Mouse (Mus musculus) forebrain, embryonic 12.5 days (tissue): ENCODE measurements at regions not wholly inside any gene's neighbourhood (a gene's known extent, or its start where the extent isn't known, plus 50 kb on each side); places are given as distances from the start of the nearest gene placed in this dataset.

ENCODE experiments used
- ATAC-seq: fragments of 200-750 bp; cut with Nextera tagmentation; 2 replicates; pipeline ENCODE4 v1.8.0; 2017; ENCODE audit warnings: moderate TSS enrichment; ENCODE audit not compliant: low FRiP score
- H3K27ac ChIP-seq: fragments of 300-500 bp; sonication (generic); 2 replicates; pipeline ENCODE4 v1.5.1; 2016; ENCODE audit warnings: mild to moderate bottlenecking
- H3K27me3 ChIP-seq: fragments of 300-500 bp; sonication (generic); 2 replicates; pipeline ENCODE4 v1.6.1; 2016; ENCODE audit warnings: mild to moderate bottlenecking
- H3K36me3 ChIP-seq: fragments of 300-500 bp; sonication (generic); replicated peaks from 2 replicates; pipeline ENCODE4 v1.6.1; 2016; ENCODE audit warnings: mild to moderate bottlenecking
- H3K4me1 ChIP-seq: fragments of 300-500 bp; sonication (generic); 2 replicates; pipeline ENCODE4 v1.6.1; 2016
- H3K4me2 ChIP-seq: fragments of 300-500 bp; sonication (generic); 2 replicates; pipeline ENCODE4 v1.6.1; 2016; ENCODE audit warnings: mild to moderate bottlenecking, moderate library complexity
- H3K4me3 ChIP-seq: fragments of 300-500 bp; sonication (generic); replicated peaks from 2 replicates; pipeline ENCODE4 v1.5.1; 2016; ENCODE audit warnings: mild to moderate bottlenecking
- H3K9ac ChIP-seq: fragments of 300-500 bp; sonication (generic); 2 replicates; pipeline ENCODE4 v1.6.1; 2016; ENCODE audit warnings: mild to moderate bottlenecking
- H3K9me3 ChIP-seq: fragments of 300-500 bp; sonication (generic); 2 replicates; pipeline ENCODE4 v1.6.1; 2016
- WGBS: fragments of 180-500 bp; shearing (Covaris S2); methylation state at CpG from one replicate; pipeline ENCODE4 v1.1.7; 2016; 5-methylcytosine and 5-hydroxymethylcytosine counted together

GRCm38 (mm10) chr7:67462591-67462990, 89.9 kb upstream of the Mef2a start:
- Histone ChIP-seq H3K36me3 (no peaks in the 10 kb centered on the region), H3K9me3 (no peaks in the 10 kb centered on the region), H3K27ac (no peak overlapping the region), H3K27me3 (peaks cover 38% of the 10 kb centered on the region), H3K4me1 (peaks cover 16% of the 10 kb centered on the region; the same call in 1 of the 2 replicates), H3K9ac (no peak overlapping the region), H3K4me2 (no peak overlapping the region), H3K4me3 (no peak overlapping the region)
- 0 out of 2 replicates have a peak, but pooled peaks have one; percentile 17 for ATAC-seq
- 42% methylated on average over 9 of the region's 9 CpGs for WGBS

- no peaks in the 10 kb centered on the region for H3K36me3 ChIP-seq
- no peak overlapping the region for H3K4me3 ChIP-seq
- peaks cover 33% of the 10 kb centered on the region for H3K27me3 ChIP-seq
- H3K4me2 ChIP-seq: no peak overlapping the region
- H3K9me3 ChIP-seq: no peaks in the 10 kb centered on the region
- peaks cover 16% of the 10 kb centered on the region; the same call in 1 of the 2 replicates for H3K4me1 ChIP-seq
- H3K9ac ChIP-seq: no peak overlapping the region
- no peak overlapping the region for H3K27ac ChIP-seq
- WGBS: 94% methylated on average over 11 of the region's 11 CpGs
- ATAC-seq: no peak
These were observed 88.9 kb upstream of the Mef2a start for GRCm38 (mm10) chr7:67461333-67462255.

- no peak overlapping the region for H3K4me2 ChIP-seq
- H3K9ac ChIP-seq: no peak overlapping the region
- H3K27me3 ChIP-seq: peaks cover 26% of the 10 kb centered on the region; the same call in 1 of the 2 replicates
- peaks cover 16% of the 10 kb centered on the region; the same call in 1 of the 2 replicates for H3K4me1 ChIP-seq
- ATAC-seq: no peak
- H3K36me3 ChIP-seq: no peaks in the 10 kb centered on the region
- no peaks in the 10 kb centered on the region for H3K9me3 ChIP-seq
- H3K27ac ChIP-seq: no peak overlapping the region
- no peak overlapping the region for H3K4me3 ChIP-seq
- 84% methylated on average over 10 of the region's 10 CpGs for WGBS
These were observed 87.2 kb upstream of the Mef2a start for GRCm38 (mm10) chr7:67459810-67460209.

- Histone ChIP-seq H3K9me3 (no peaks in the 10 kb centered on the region), H3K4me2 (no peak overlapping the region), H3K27me3 (peaks cover 20% of the 10 kb centered on the region; the same call in 1 of the 2 replicates), H3K27ac (no peak overlapping the region), H3K4me1 (peaks cover 16% of the 10 kb centered on the region; the same call in 1 of the 2 replicates), H3K36me3 (no peaks in the 10 kb centered on the region), H3K4me3 (no peak overlapping the region), H3K9ac (no peak overlapping the region)
- 96% methylated on average over 9 of the region's 9 CpGs for WGBS
- no peak for ATAC-seq
These were observed 86.6 kb upstream of the Mef2a start for GRCm38 (mm10) chr7:67459209-67459608.

GRCm38 (mm10) chr7:67458640-67459039, 86.0 kb upstream of the Mef2a start:
- Histone ChIP-seq H3K27me3 (peaks cover 16% of the 10 kb centered on the region; the same call in 1 of the 2 replicates), H3K4me1 (peaks cover 11% of the 10 kb centered on the region; the same call in 1 of the 2 replicates), H3K4me2 (no peak overlapping the region), H3K9me3 (no peaks in the 10 kb centered on the region), H3K36me3 (no peaks in the 10 kb centered on the region), H3K4me3 (no peak overlapping the region), H3K27ac (no peak overlapping the region), H3K9ac (no peak overlapping the region)
- WGBS: 80% methylated on average over 4 of the region's 4 CpGs
- ATAC-seq: no peak

GRCm38 (mm10) chr7:67457898-67458297, 85.2 kb upstream of the Mef2a start:
- Histone ChIP-seq H3K9me3 (no peaks in the 10 kb centered on the region), H3K4me2 (no peak overlapping the region), H3K27ac (no peak overlapping the region), H3K27me3 (peaks cover 10% of the 10 kb centered on the region; the same call in 1 of the 2 replicates), H3K4me3 (no peak overlapping the region), H3K36me3 (no peaks in the 10 kb centered on the region), H3K9ac (no peak overlapping the region), H3K4me1 (peaks cover 4% of the 10 kb centered on the region; the same call in 1 of the 2 replicates)
- WGBS: 84% methylated on average over 1 of the region's 1 CpGs
- ATAC-seq: no peak

GRCm38 (mm10) chr7:67456015-67456414, 83.4 kb upstream of the Mef2a start:
- Histone ChIP-seq H3K4me2 (no peak overlapping the region), H3K9ac (no peak overlapping the region), H3K9me3 (no peaks in the 10 kb centered on the region), H3K4me3 (no peak overlapping the region), H3K27me3 (no peaks in the 10 kb centered on the region), H3K4me1 (no peaks in the 10 kb centered on the region), H3K27ac (no peak overlapping the region), H3K36me3 (no peaks in the 10 kb centered on the region)
- no peak for ATAC-seq
- WGBS: 88% methylated on average over 4 of the region's 4 CpGs

GRCm38 (mm10) chr7:67454458-67454857, 81.8 kb upstream of the Mef2a start:
- no peaks in the 10 kb centered on the region for H3K9me3 ChIP-seq
- H3K4me2 ChIP-seq: no peak overlapping the region
- no peak overlapping the region for H3K27ac ChIP-seq
- ATAC-seq: no peak
- no peak overlapping the region for H3K4me3 ChIP-seq
- H3K4me1 ChIP-seq: no peaks in the 10 kb centered on the region
- H3K36me3 ChIP-seq: no peaks in the 10 kb centered on the region
- H3K27me3 ChIP-seq: no peaks in the 10 kb centered on the region
- WGBS: 82% methylated on average over 4 of the region's 4 CpGs
- no peak overlapping the region for H3K9ac ChIP-seq

GRCm38 (mm10) chr7:67451157-67451793, 78.6 kb upstream of the Mef2a start:
- WGBS: 89% methylated on average over 6 of the region's 6 CpGs
- Histone ChIP-seq H3K9ac (no peak overlapping the region), H3K36me3 (no peaks in the 10 kb centered on the region), H3K4me3 (no peak overlapping the region), H3K4me2 (no peak overlapping the region), H3K27me3 (no peaks in the 10 kb centered on the region), H3K27ac (no peak overlapping the region), H3K9me3 (no peaks in the 10 kb centered on the region), H3K4me1 (peaks cover 3% of the 10 kb centered on the region)
- ATAC-seq: no peak

GRCm38 (mm10) chr7:67446606-67447005, 73.9 kb upstream of the Mef2a start:
- WGBS: 84% methylated on average over 9 of the region's 9 CpGs
- no peak overlapping the region for H3K4me3 ChIP-seq
- H3K36me3 ChIP-seq: no peaks in the 10 kb centered on the region
- ATAC-seq: no peak
- no peak overlapping the region for H3K4me2 ChIP-seq
- peaks cover 6% of the 10 kb centered on the region; the same call in 1 of the 2 replicates for H3K27me3 ChIP-seq
- no peak overlapping the region for H3K27ac ChIP-seq
- no peak overlapping the region for H3K9ac ChIP-seq
- peaks cover 38% of the 10 kb centered on the region for H3K4me1 ChIP-seq
- no peaks in the 10 kb centered on the region for H3K9me3 ChIP-seq

GRCm38 (mm10) chr7:67445203-67446041, 72.8 kb upstream of the Mef2a start:
- H3K9ac ChIP-seq: peak overlapping the region; percentile 17; the same call in 1 of the 2 replicates
- peak overlapping the region; percentile 17; the same call in 1 of the 2 replicates for H3K4me2 ChIP-seq
- H3K27ac ChIP-seq: peak overlapping the region; percentile 6; the same call in 1 of the 2 replicates
- H3K9me3 ChIP-seq: no peaks in the 10 kb centered on the region
- H3K4me1 ChIP-seq: peaks cover 38% of the 10 kb centered on the region
- H3K36me3 ChIP-seq: no peaks in the 10 kb centered on the region
- WGBS: 19% methylated on average over 12 of the region's 12 CpGs
- peaks cover 6% of the 10 kb centered on the region; the same call in 1 of the 2 replicates for H3K27me3 ChIP-seq
- no peak overlapping the region for H3K4me3 ChIP-seq
- peak; percentile 53 for ATAC-seq
